Mouse (Mus musculus) heart, adult 8-10 months (tissue): ENCODE measurements around the gene Pkd2l1. TPM values are rescaled to one million over a fixed set of nuclear protein-coding genes. Genes with fewer than 3 reads are reported as not detected.
A peak's percentile ranks its signal among the peaks of the same experiment; 100 is the strongest.

Source experiments
- DNase-seq: peaks from one replicate; pipeline ENCODE4 v3.0.0; 2022; ENCODE audit warnings: low spot score
- total RNA-seq, 4 experiments: library from RNA; stranded (reverse); gene quantifications; 2 replicates each; pipeline ENCODE4 v1.2.4; 2022

The Pkd2l1 gene
- total RNA-seq, 4 experiments from 2014 or later: not detected

DNA sequence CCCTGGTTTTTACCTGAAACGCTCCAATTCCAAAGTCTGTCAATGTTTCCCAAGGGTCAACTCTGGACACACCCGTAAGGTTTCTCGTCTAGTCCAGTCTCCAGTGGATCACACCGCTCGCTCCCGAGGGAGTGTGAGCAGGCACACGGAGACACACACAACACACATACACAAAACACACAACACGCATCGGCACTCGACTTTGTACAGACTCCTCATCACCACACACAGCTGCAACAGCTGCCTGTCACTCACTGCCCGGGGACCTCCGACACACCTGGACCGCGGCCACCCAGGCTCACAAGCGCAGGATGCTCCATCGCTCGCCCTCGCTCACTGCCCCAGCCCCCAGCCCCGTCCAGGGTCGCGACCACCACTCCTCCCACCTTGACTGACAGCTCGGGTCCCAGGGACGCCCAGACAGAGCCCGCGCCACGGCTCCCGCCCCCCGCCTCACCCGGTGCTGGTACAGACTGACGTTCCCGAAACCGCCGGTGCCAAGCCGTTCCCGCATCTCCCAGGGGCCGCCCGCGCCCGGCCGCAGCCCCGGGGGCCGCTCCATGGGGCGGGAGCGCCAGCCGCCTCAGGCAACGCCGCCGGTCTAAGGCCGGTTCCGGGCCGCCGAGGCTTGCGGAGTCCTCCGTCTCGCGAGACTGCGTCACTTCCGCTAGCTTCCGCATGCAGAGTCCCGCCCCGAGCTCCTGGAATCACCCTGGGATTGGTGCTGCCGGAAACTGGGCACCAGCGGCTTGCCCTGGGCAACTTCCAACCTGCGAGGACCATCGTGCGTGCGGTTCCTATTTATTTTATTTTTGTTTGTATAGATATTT lies 85.2 kb downstream of the Pkd2l1 start, which contains the start of gene Chuk:
TSS of gene Chuk (minus strand) at position 650 of the 830 bp plus-strand sequence.
- DNase-seq: peak; percentile 95

DNA sequence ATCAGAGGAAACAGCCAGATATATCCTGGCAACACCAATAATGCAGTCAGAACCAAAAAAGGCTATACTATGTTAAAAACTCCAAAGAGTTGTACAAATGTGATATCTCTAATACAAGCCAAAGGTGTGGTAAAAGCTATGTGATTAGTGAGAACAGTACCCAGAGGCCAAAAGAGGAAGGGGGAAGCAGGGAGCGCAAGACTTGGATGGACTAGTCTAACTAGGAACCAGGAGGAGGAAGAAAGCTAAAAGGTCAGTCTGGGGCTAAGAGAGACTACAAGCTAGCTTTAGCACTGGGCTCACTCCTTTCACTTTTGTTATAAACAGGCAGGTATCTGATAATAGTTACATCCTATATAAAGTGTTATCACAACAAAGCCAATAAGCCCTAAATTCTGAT lies 87.8 kb downstream of the Pkd2l1 start:
- DNase-seq: no peak

- DNase-seq: no peak
Measured at GRCm38 (mm10) chr19:44103001-44103400, 89.2 kb downstream of the Pkd2l1 start.

DNA sequence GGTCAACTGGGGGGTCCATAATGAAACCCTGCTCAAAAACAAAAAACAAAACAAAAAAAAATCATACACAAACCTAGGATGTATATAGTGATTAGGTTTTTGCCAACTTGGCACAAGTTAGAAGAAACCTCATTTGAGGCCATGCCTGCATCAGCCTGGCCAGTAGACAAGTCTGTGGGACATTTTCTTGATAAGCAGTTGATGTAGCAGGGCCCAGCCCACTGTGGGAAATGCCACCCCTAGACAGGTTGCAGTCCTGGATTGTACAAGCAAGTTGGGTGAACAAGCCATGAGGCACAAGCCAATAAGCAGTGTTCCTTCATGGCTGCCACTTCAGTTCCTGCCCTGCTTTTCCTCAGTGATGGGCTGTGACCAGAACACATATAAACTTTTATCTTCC lies 91.4 kb downstream of the Pkd2l1 start:
- DNase-seq: no peak

Other genes starting within 250 kb of the Pkd2l1 start
- under 1 TPM in 3 of 4 experiments, not detected in 1; 0.19 to 0.22 (median 0.19) TPM for gene Cpn1, start 205.9 kb downstream of the Pkd2l1 start, total RNA-seq
- gene Cyp2c23, start 163.2 kb downstream of the Pkd2l1 start, total RNA-seq: not detected
- gene Erlin1, start 122.7 kb downstream of the Pkd2l1 start, total RNA-seq: 10 to 100 TPM in 1 of 4 experiments, 1 to 10 TPM in 3; 6.7 to 11.7 (median 7.7) TPM
- 10 to 100 TPM; 27.2 to 33.0 (median 29.3) TPM for gene Chuk, start 85.0 kb downstream of the Pkd2l1 start, total RNA-seq
- gene Cwf19l1, start 56.6 kb downstream of the Pkd2l1 start, total RNA-seq: 10 to 100 TPM in 1 of 4 experiments, 1 to 10 TPM in 3; 7.3 to 10.3 (median 9.0) TPM
- gene Bloc1s2, start 46.0 kb downstream of the Pkd2l1 start, total RNA-seq: 10 to 100 TPM; 14.1 to 21.6 (median 18.3) TPM
- under 1 TPM in 2 of 4 experiments, not detected in 2; 0.19 to 0.35 TPM for gene Scd3, start 10.8 kb upstream of the Pkd2l1 start, total RNA-seq
- gene Scd2, start 101.2 kb upstream of the Pkd2l1 start, total RNA-seq: 10 to 100 TPM in 1 of 4 experiments, 1 to 10 TPM in 3; 7.5 to 10.2 (median 9.4) TPM
- 1 to 10 TPM; 2.6 to 5.1 (median 3.1) TPM for gene Scd4, start 140.7 kb upstream of the Pkd2l1 start, total RNA-seq
- gene Scd1, start 215.4 kb upstream of the Pkd2l1 start, total RNA-seq: 10 to 100 TPM; 14.9 to 24.2 (median 20.9) TPM